Mouse (Mus musculus) gastrocnemius, postnatal 36 days (tissue): ENCODE data around the gene Dnase2b. TPM values are rescaled to one million over a fixed set of nuclear protein-coding genes. Genes with fewer than 3 reads are reported as not detected.

Source experiments
- total RNA-seq, 2 experiments: library from RNA; stranded (reverse); gene quantifications; 2 replicates each; pipeline ENCODE4 v1.2.3; 2021

Gene Dnase2b
- total RNA-seq, 2 experiments from 2014 or later: not detected

Other genes starting within 250 kb of the Dnase2b start
- gene Ssx2ip, start 211.0 kb downstream of the Dnase2b start, total RNA-seq: 10 to 100 TPM; 25.9 to 33.6 TPM
- 1 to 10 TPM; 4.0 to 5.7 TPM for gene Ctbs, start 165.8 kb downstream of the Dnase2b start, total RNA-seq
- 1 to 10 TPM; 3.4 to 4.9 TPM for gene Spata1, start 115.8 kb downstream of the Dnase2b start, total RNA-seq
- 100 to 1,000 TPM; 372 to 423 TPM for gene Gng5, start 115.8 kb downstream of the Dnase2b start, total RNA-seq
- gene Rpf1, start 94.2 kb downstream of the Dnase2b start, total RNA-seq: 10 to 100 TPM in 1 of 2 experiments, 1 to 10 TPM in 1; 8.4 to 11.8 TPM
- gene Uox, start 45.2 kb downstream of the Dnase2b start, total RNA-seq: under 1 TPM in 1 of 2 experiments, not detected in 1; 0.46 TPM
- not detected for gene 4930503B20Rik, start 35.7 kb upstream of the Dnase2b start, total RNA-seq
- gene Samd13, start 70.0 kb upstream of the Dnase2b start, total RNA-seq: under 1 TPM; 0.39 to 0.82 TPM
- gene Prkacb, start 197.4 kb upstream of the Dnase2b start, total RNA-seq: 10 to 100 TPM; 35.5 to 39.4 TPM
- gene Ttll7, start 236.8 kb upstream of the Dnase2b start, total RNA-seq: 10 to 100 TPM; 52.2 to 66.2 TPM